Mouse (Mus musculus) spleen, postnatal 4 days (tissue): ENCODE data around the gene Rasgrp3.

Experiments
- DNase-seq, 2 experiments: peaks; one replicate each; pipeline ENCODE4 v3.0.0; 2022; ENCODE audit warnings: low spot score in 2 of 2

The Rasgrp3 gene

DNA sequence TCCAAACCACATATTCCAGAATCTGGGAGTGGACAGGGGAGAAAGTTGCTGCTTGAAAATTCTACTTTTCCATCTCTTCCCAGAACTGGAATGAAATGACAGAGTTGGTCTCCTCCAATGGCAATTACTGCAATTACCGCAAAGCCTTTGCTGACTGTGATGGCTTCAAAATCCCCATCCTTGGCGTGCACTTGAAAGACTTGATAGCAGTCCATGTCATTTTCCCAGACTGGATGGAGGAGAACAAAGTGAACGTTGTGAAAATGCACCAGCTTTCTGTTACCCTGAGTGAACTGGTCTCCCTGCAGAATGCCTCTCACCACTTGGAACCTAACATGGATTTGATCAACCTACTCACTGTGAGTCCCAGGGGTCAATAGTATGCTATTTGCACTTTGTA is 67.3 kb downstream of the Rasgrp3 start:
- DNase-seq, result no peak

DNA sequence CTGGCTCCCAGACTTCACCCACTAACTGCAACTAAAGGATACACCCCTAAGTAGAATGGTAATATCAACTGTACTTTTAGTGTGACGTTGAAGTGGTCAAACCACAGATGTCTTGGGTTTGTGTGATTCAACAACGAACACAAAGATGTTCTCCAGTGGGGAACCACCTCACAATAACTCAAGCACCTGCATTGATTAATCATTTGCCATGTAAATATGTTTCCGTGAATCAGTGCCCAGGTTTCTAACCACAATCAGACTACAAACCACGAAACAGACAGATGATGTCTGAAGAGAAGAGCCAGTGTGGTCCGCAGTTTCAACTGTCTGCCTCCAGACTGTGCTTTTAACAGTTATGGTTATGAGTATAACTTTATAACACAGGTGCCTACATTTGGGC is 69.4 kb downstream of the Rasgrp3 start:
- no peak for DNase-seq

DNA sequence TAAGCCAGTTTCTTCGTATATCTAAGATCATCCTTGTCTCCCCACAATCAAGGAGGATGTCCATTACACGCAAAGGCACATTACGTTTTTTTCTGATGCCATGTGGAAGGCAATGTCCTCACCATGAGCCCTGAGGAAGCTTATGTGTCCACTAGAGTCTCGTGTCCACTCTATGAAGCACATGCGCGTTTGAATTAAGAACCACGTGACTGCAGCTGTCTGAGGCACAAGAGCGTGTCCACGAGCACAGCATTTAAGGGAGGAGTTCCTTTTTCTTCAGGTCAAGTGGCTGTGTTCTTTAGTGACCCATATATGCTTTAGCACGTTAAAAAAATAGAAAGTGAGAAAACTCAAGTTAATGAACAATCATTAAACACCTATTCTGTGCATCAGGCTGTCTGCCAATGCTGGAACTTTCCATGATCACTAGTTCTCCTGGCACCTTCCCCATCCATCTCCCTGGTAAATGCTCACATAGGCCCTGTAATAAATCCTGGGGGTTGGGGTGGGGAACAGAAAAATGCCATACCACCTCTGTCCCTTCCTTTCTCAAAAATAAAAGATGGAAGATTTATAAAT is 70.5 kb downstream of the Rasgrp3 start:
- DNase-seq, result no peak

DNA sequence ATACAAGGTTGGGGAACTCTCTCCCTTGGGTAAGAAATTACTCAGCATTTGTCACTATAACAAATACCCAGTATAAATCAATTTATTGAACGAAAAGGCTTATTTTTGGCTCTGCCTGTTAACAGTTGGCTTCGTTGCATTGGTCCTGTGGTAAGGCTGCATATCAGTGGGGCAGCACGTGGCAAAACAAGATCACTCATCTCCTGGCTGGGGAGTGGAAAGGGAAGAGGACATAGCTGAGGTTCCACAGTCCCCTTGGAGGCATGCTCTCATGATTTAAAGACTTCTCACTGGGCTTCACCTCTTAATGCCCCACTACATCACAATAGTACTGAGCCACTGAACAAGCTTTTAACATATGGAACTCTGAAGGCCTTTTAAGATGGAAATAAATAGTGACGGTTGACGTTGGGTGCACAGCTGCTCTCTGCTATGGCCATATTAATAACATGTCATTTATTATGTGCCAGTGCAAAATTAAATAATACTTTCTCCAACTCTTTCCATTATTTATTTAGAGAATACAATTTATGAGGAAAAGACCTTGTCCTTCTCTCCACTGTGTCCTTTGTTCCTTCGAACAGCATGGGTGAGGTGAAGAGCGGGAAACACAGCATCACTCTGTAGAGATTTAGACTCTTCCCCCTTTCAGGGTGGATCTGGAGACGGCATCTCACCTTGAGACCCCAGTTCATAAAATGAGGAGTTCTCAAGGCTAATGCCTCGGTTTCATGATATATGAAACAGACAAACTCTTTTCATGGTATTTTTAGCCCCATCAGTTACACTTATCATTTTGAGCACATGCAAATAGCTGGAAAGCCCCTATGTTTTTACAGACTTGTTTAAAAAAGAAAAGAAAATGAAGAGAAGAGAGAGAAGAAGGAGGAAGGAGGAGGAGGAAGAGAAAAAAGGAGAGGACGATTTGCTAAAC is 71.3 kb downstream of the Rasgrp3 start:
- DNase-seq, result no peak

DNA sequence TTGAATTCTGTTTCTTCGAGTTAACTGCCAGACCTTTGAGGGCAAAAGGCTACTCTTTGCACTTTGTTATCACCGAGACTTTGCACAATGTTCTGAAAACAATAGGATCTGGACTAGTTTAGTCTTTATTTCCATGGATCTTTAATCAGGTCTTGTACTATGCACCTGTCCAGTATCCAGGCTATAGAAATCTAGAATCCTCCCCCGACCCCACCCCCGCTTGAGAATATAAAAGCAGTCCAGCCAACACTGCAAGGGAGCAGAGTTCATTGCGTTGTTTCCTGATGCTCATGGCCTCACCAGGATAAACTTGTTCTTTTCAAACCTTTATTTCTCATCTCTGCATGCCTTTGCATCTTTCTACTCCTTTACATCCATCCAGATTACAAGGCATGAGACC is 73.6 kb downstream of the Rasgrp3 start:
- no peak for DNase-seq

DNA sequence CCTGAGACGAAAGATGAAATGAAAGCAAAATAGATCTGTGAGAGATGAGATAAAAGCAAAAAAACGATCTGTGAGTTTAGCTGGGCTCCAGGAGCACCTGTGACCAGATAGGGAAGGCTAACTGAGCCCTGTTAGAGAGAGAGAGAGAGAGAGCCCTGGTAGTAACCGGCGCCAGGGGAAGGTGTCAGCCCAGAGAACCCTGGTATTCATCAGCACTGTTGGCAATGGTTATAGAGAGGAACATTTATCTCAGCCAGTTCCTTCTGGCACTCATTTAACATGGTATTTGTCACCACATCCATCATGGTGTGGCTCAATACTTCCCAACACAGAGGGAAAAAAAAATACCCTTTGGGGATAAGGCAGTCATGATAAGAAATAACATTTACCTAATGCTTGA is 80.9 kb downstream of the Rasgrp3 start:
- no peak for DNase-seq

DNA sequence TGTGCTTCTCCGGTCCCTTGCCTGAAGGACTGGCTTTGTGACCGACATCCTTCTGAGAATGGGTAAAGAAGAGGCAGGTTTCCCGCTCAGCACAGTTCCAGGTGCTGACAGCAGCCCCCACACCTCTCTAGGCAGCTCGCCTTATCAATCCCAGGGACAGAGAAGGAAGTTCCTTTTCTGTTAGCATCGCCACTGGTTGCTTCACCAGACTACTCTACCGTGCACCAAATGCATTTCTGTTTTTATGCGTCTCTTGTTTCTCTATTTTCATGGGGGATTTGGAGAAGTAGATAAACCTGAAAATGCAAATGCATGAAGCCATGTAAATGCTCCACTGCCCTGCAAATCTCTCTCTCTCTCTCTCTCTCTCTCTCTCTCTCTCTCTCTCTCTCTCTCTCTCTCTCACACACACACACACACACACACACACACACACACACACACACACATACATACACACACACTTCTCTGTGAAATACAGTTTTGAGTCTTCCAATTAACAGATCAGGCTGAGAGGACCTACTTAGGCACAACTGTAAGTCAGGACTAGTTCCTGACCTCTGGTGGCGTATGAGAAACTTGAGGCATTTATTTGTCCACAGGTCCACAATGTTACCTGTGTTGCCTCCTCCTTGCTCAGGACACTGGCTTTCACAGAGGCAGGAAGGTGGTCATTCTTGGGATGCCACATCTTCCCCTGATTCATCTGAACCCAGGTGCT is 82.6 kb downstream of the Rasgrp3 start:
- no peak for DNase-seq

DNA sequence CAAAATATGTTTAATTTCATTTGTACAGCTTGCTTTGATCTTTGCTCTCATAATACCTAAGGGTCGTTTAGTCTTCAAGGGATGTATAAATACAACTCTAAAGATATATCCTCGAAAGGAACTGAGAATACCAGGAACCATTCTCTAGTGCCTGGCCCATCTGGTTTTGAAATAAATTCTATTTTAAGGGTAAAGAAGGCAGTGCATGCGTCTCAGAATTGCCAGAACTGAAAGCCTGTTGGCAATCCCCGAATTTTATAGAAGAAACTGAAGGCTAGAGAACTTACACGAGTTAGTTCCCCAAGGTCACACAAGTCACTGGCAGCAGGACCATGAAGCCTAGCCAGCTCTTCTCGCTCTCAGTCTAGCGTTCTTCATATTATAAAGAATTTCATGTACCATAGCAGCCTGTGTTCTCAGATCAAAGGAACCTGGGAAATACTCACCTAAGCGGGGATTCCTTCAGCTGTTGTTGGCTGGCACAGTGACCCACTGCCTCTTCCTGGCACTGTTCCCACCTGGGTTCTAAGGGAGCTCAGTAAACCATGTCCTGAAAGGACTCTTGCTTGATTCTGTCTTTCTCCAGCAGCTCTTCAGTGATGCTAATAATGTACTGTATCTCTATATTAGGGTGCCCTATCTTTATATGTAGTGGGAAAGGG is 83.7 kb downstream of the Rasgrp3 start:
- no peak for DNase-seq

DNA sequence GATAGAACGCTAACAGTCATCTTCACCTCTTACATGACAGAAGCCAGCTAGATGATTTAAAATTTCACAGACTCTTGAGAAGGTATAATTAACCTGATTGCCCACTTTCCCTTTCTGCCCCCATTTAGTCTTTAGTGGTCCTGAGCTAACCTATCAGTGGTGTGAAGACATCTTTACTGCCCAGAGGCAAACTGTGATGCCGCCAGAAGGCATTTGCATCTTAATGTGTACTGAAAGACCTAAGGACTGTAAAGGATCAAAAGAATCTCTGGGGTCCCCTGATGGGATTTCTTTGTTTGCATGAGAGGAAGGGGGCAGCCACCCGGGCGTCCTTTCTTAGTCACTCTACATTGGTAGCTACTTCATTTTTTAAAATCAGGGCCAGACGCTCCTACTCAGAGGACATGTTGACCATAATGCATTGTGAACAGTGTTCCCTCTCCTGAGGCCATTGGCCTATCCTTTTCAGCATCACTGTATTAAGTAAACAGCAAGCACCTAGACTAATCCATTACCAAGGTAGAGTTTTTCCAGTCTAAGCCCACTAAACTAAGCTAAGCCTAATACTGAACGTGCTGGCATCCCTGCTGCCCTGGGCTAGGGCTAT is 85.6 kb downstream of the Rasgrp3 start:
- no peak for DNase-seq

DNA sequence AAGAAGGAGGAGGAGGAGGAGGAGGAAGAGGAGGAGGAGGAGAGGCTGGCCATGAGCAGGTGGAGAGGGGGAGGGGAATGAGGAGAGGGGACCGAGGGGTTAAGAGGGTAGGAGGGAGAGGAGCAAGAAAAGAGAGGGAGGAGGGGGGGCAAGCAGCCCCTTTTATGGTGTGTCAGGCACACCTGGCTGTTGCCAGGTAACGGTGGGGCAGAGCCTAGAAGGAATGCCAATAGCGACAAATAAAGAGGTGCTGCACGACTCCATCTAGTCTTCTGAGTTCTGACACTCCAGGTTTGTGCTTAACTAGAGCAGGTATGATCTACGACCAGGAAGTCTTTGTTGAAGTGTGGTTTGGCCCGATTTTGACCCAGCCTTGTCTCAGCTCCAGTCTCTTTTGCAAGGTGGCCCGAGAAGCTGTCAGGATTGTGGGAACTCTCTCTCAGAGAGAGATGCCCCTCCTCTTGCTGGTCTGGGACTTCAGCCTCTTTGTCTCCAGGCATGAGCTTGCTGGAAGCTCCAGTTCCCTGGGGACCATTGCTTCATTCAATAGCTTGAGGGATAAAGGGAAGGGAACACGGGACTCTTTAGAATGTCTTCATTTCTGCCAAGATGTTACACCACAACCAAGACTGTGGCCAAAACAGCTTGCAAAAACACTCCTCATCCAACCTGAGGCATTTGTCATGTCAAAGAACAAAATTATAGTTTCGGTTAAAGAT is 86.8 kb downstream of the Rasgrp3 start:
- DNase-seq, result no peak

DNA sequence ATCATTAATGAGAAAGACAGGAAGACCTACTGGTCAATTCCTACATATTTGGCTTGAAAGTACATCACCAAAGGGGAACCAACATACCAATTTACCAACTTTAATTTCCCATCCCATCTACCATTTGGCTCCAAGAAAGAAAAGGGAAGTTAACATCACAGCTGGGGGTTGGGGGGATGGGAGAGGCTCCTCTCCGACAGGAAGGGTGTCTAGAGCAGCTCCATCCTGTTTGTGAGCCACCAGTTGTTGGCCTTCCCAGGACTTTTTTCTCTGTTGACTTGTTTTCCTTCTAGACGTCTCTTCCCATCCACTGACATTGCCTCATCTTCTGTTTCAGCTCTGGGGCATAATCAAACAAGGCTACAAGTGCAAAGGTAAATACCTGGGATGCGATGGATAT is 88.1 kb downstream of the Rasgrp3 start:
- DNase-seq, result no peak

DNA sequence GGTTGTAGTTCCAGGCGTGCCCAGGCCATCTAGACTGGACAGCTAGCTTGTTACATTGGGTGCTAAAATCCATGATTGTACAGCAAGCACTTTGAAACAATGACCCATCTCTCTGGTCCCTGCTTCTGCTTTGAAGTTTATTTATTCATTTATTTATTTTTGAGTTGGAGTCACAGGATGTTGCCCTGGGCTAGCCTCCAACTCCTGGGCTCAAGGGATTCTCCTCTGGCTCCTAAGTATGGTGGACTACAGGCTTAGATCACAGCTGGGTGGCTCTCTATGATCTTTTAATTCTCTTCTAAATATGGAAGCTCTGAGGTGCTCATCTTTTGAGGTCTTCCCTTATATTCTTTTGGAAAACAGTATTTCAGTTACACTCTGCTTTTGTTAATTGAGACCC is 90.7 kb downstream of the Rasgrp3 start:
- no peak for DNase-seq

DNA sequence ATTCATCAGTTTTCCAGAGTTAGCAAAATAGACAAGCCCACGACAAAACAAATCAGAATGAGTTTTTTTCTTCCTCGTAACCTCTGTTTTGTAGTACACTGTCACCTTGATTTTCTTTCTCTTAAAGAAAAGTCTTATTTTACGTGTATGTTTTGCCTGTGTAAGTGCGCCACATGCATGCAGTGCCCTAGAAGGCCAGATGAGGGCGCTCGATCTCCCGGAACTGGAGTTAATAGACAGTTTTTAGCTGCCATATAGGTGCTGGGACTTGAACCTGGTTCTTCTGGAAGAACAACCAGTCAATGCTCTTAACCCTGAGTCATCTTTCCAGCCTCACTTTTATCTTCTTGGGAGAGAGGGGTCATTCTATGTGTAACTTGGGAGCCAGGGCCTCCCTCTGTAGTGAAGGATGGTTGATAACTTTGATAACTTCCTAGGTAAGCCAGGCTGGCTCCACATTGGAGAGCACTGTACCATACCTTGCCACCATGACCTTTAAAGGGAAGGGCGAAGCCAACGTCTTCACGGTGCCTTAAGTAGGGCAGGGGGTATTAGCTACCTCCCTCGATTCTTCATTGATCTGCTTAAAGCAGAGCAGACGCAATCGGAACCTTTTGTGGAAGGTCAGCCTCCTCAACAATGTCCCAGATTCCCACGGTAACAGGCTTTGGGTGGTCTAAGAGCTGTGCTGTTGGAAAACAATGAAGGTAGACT is 93.7 kb downstream of the Rasgrp3 start:
- DNase-seq, result no peak

DNA sequence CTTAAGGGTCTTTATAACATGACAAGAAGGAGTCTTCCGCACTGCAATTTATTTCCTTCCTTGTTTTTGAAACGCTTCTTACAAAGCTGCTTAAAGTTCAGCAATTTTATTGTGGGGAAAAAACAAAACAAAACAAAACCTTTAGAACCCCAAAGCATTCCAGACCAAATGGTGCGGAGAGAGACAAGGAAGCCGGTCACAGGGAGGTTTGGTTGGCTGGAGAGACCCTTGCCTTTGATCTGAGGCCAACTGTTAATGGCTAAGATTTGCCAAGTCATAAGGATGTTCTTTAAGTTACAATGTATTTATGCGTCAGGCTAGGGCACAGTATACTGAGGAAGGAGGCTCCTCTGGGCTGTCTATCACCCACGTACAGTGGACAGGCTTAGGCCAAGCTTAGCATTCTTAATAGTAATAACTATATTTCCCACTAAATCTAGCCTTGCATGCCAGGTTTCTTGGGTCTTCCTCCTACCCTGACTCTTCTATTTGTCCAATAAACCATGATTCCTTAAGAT is 96.8 kb downstream of the Rasgrp3 start:
- DNase-seq, result no peak

DNA sequence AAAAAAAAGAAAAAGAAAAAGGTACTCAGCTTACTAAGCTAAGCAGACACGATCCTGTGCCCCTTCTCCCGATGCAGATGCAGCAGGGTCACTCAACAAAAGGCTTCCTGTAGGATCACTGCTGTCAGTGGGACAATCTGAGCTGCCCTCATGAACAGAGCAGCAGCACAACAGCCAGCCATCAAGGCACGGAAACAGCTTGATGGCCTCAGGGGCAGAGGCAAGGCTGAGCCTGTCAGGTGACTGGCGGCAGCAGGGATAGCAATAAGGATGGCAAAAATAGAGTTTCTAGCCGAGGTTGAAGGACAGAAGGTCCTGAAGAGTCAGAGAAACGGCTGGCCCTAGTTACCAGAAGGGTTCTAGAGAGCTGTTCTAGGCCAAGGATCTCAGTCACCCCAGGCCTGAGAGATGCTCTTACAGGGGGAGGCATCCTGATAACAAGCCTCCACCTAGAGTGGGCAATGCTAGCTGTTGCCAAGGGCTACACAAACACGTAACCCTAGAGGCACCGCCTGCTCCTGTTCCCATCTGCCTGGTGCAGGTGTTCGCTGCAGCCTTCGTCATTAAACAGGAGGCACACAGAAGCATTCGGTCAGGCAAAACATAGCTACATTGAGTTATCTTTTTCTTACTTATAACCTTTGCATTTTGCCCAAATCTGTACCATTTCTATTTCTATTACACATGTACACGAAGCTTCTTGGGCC is 98.8 kb downstream of the Rasgrp3 start:
- DNase-seq, result no peak

DNA sequence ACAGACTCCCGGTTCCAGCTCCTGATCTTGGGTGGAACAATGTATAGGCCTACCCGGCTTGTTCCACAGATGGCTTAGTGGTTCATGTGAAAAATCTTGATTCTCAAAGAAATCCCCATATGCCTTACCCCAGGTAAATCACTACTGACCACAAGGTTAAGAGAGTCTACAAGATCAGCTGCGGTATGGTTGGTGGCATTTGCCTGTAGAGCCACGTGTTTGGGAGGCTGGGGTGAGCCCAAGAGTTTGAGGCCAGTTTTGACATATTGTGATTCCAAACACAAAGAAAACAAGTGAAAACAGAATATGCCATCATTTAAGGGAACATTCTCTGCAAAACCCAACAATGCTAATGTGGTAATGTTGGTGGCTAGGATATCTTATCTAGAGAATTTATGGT is 99.9 kb downstream of the Rasgrp3 start:
- DNase-seq, result no peak

DNA sequence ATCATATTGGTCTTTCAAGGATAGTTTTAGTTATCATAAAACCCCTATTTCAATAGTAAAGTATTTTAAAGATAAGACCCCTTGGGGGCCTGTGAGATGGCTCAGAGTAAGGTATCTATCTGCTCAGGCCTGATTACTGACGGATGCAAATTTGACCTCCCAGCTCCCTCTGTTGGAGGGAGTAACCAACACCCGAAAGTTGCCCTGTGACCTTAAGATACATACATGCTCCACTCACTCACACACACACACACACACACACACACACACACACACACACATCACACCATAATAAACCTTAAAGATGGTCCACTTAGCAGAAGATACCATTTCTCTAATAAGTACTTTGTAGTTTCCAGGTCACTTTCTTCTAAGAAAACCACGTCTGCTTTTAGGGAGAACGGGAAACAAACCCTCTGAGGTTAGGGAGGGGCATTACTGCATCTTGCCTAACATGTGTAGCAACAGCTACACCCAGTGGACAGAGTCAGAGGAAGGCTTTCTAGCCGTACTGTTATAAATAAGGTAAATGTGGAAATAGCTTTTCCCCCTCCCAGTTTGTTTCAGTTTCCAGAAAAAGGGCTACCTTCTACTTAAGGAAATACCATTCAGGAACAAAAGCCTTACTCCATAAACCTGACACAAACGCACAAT is 100.8 kb downstream of the Rasgrp3 start:
- DNase-seq, result no peak

DNA sequence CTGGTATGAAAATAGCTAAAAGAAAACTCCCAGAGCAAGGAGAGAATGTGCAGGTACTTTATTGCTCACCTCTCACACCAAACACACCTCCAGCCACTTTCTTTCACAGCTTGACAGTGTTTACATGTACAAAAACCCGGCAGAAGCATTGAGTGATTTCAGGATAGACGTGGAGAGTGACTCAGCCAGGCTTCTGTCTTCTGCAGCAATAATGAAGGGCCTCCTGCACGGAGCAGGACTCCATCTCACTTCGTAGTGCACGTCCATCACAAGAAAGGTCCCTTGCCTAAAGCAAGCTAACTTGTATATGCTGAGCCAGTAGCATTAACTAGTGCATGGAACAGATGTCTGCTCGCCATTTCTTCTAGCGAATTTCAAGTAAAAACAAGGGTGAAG is 101.4 kb downstream of the Rasgrp3 start:
- DNase-seq, result no peak

DNA sequence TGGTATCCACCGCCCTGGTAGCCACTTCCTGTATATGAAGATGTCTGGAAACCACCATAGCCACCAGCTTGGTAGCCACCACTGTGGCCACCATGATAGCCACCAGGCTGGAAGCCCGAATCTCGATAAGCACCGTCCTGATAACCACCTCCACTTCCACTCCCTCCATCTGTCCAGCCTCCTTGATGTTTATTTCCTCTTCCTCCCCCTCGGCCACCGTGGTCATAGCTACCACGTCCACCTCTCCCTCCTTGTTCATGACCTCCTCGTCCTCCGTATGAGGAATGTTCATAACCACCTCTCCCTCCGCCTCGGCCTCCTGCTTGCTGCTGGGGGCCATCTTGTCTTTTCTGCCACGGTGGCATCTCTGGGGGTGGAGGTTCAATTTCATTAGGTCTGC is 102.7 kb downstream of the Rasgrp3 start:
- DNase-seq, result no peak
